Mouse (Mus musculus) 3T3-L1 (cell line): ENCODE data around the gene Lhx2.

Experiments
- DNase-seq: peaks from one replicate; pipeline ENCODE4 v3.0.0-alpha.2; 2015; ENCODE audit warnings: low read depth, low spot score

Gene Lhx2

GRCm38 (mm10) chr2:38338990-38339909 is at the start of gene Lhx2:
TSS of gene Lhx2 (plus strand) at chr2:38339281.
- no peak for DNase-seq

GRCm38 (mm10) chr2:38291526-38291925 is 47.6 kb upstream of the Lhx2 start:
- DNase-seq: peak; percentile 80

- DNase-seq: no peak
These were observed 43.1 kb upstream of the Lhx2 start for GRCm38 (mm10) chr2:38295939-38296338.

GRCm38 (mm10) chr2:38300941-38301340 is 38.1 kb upstream of the Lhx2 start:
- DNase-seq: no peak

GRCm38 (mm10) chr2:38305152-38305551 is 33.9 kb upstream of the Lhx2 start:
- DNase-seq: no peak

GRCm38 (mm10) chr2:38312921-38313320 is 26.2 kb upstream of the Lhx2 start:
- DNase-seq: no peak

- no peak for DNase-seq
These were observed 25.7 kb upstream of the Lhx2 start for GRCm38 (mm10) chr2:38313399-38313798.

- no peak for DNase-seq
These were observed 20.0 kb upstream of the Lhx2 start for GRCm38 (mm10) chr2:38319086-38319485.

- DNase-seq: no peak
These were observed 18.2 kb upstream of the Lhx2 start for GRCm38 (mm10) chr2:38320911-38321310.

GRCm38 (mm10) chr2:38323380-38323779 is 15.7 kb upstream of the Lhx2 start:
- DNase-seq: no peak

GRCm38 (mm10) chr2:38326671-38327070 is 12.4 kb upstream of the Lhx2 start:
- no peak for DNase-seq

GRCm38 (mm10) chr2:38333586-38334119 is 5.4 kb upstream of the Lhx2 start:
- DNase-seq: no peak

- DNase-seq: no peak
These were observed 2.5 kb upstream of the Lhx2 start for GRCm38 (mm10) chr2:38336606-38337005.

- DNase-seq: no peak
These were observed 1.9 kb upstream of the Lhx2 start for GRCm38 (mm10) chr2:38337091-38337640.

GRCm38 (mm10) chr2:38337681-38338080 is 1.4 kb upstream of the Lhx2 start:
- DNase-seq: no peak

- no peak for DNase-seq
These were observed 641 bp upstream of the Lhx2 start for GRCm38 (mm10) chr2:38338348-38338932.

GRCm38 (mm10) chr2:38339910-38340625 is 987 bp downstream of the Lhx2 start:
- DNase-seq: no peak

GRCm38 (mm10) chr2:38340626-38341200 is 1.6 kb downstream of the Lhx2 start:
- DNase-seq: no peak

- no peak for DNase-seq
These were observed 4.5 kb downstream of the Lhx2 start for GRCm38 (mm10) chr2:38343573-38343972.

GRCm38 (mm10) chr2:38344727-38345126 is 5.6 kb downstream of the Lhx2 start:
- no peak for DNase-seq

- DNase-seq: no peak
These were observed 7.3 kb downstream of the Lhx2 start for GRCm38 (mm10) chr2:38346417-38346816.
